Mouse (Mus musculus): Measurements from ENCODE around the gene Adra1b. TPM values are rescaled to one million over a fixed set of nuclear protein-coding genes. Genes with fewer than 3 reads are reported as not detected.

The Adra1b gene
- polyA plus RNA-seq (2014; fragmentation: Nextera tagmentation; extraction: Ambion mirVana) = 0.07 and 0.08 TPM in 2 replicates

DNA sequence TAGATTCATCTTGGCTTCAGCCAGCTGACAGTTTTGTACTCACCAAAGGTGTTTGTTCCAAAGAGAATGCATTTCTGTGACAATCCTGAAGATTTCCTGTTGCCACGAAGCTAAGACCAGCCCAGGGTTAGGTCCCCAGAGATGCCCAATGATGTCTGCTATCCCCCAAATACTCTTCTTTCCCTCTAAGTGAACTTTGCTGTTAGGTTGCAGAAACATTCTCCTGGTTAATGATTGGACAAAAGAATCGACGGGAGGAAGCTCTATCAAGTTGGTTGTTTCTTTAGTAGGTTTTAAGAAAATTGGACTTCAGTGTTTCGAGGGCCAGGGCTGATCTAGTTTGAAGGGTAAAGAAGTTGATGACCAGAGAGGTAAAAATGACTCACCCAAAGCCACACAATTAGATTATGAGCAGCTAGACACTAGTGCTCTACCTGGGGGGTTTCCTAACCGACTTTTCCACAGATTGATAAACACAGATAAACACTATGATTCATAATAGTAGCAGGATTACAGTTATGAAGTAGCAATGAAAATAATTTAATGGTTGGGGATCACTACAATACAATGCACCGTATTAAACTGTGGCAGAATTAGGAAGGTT is at the start of gene Adra1b:
Gene Adra1b, minus strand, starts transcription at position 160 of the 604 bp plus-strand sequence.
- Histone ChIP-seq H3K36me3 (ENCODE audit: control insufficient read depth, insufficient read depth, low read length) (no peaks in the 10 kb centered on the region), H3K9me3 (ENCODE audit: control insufficient read depth, low read length) (no peaks in the 10 kb centered on the region), H3K4me1 (replicated peaks; ENCODE audit: control insufficient read depth, insufficient read depth, low read length) (no peaks in the 10 kb centered on the region), H3K4me2 (ENCODE audit: low read length) (no peak within 1 kb of the TSS), H3K27ac (ENCODE audit: low read depth) (no peak within 1 kb of the TSS), H3K4me3 (ENCODE audit: low read depth, low read length) (no peak within 1 kb of the TSS), H3K9ac (ENCODE audit: low read length) (no peak within 1 kb of the TSS), H3K27me3 (replicated peaks; ENCODE audit: control insufficient read depth, insufficient read depth, low read length) (no peaks in the 10 kb centered on the region)
- DNase-seq (ENCODE audit: low spot score) (no peak), ATAC-seq (replicated peaks; ENCODE audit: low FRiP score, low TSS enrichment, low read depth) (no peak)
- WGBS = 68% methylated on average over 6 of the region's 6 CpGs

DNA sequence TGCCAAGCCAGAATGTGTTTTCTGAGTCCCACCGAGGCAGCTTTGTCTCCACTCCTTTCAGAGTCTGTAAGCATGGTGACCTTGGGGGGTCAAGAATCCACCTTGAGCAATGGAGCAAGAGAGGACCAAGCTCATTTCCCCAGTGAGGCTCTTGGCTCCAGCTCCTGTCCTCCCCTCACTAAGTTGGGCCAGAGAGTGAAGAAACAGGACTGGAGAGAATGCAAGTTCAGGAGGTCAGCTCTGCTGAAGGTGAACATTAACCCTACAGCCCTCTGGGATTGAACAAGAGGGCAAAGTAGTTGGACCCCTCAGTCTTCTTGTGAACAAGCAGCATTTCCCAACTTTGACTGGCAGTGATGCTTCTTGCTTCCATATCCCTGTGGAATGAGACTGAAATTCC is 49.3 kb upstream of the Adra1b start:
- Histone ChIP-seq H3K4me3 (ENCODE audit: low read depth, low read length) (no peak overlapping the region), H3K27ac (ENCODE audit: low read depth) (no peak overlapping the region), H3K27me3 (replicated peaks; ENCODE audit: control insufficient read depth, insufficient read depth, low read length) (no peaks in the 10 kb centered on the region), H3K36me3 (ENCODE audit: control insufficient read depth, insufficient read depth, low read length) (no peaks in the 10 kb centered on the region), H3K9ac (ENCODE audit: low read length) (no peak overlapping the region), H3K4me1 (replicated peaks; ENCODE audit: control insufficient read depth, insufficient read depth, low read length) (no peaks in the 10 kb centered on the region), H3K9me3 (ENCODE audit: control insufficient read depth, low read length) (peaks cover 4% of the 10 kb centered on the region; the same call in 1 of the 2 replicates), H3K4me2 (ENCODE audit: low read length) (no peak overlapping the region)
- DNase-seq (ENCODE audit: low spot score) = no peak
- ATAC-seq (replicated peaks; ENCODE audit: low FRiP score, low TSS enrichment, low read depth) = no peak
- WGBS = 92% methylated on average over 1 of the region's 1 CpGs

DNA sequence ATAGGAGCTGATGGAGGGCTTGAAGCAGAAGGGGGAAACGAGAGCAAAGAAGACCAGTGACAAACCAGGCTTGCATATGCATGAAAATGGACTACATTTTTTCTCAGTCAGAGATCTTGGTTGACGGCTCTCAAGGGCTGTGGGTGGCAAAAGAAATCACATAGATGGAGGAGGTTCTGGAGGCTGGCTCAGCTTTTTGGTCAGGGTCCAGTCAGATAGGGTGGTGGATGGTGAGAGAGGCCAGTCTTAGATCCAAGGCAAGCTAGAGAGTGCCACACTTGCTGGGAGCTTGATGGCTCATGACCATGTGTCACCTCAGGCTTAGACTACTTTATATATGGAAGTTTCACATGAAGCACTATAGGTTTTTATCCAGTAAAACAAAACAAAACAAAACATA is 42.8 kb upstream of the Adra1b start:
- no peaks in the 10 kb centered on the region for H3K9me3 ChIP-seq (ENCODE audit: control insufficient read depth, low read length)
- H3K4me2 ChIP-seq (ENCODE audit: low read length) = no peak overlapping the region
- no peak for ATAC-seq (replicated peaks; ENCODE audit: low FRiP score, low TSS enrichment, low read depth)
- H3K4me3 ChIP-seq (ENCODE audit: low read depth, low read length) = no peak overlapping the region
- 89% methylated on average over 2 of the region's 2 CpGs for WGBS
- H3K9ac ChIP-seq (ENCODE audit: low read length) = no peak overlapping the region
- H3K4me1 ChIP-seq (replicated peaks; ENCODE audit: control insufficient read depth, insufficient read depth, low read length) = no peaks in the 10 kb centered on the region
- no peaks in the 10 kb centered on the region for H3K36me3 ChIP-seq (ENCODE audit: control insufficient read depth, insufficient read depth, low read length)
- no peak overlapping the region for H3K27ac ChIP-seq (ENCODE audit: low read depth)
- no peaks in the 10 kb centered on the region for H3K27me3 ChIP-seq (replicated peaks; ENCODE audit: control insufficient read depth, insufficient read depth, low read length)
- DNase-seq (ENCODE audit: low spot score) = no peak

DNA sequence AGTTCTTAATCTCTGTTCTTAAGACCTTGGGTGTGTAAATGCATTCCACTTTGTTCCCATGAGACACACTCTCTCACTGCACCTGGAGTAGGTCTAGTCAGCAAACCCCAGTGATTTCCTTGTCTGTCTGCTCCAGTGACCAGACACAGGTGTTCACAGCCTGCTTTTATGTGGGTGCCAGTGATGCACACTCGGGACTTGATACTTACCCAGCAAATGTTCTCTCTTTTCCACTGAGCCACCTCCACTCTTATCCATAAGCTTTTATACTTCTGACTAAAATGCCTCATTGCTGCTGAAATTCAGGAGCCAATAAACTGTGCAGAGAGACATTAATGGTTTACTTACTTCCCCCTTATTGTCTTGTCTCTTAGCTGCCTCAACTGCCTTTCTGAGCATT is 42.2 kb upstream of the Adra1b start:
- Histone ChIP-seq H3K9ac (ENCODE audit: low read length) (no peak overlapping the region), H3K36me3 (ENCODE audit: control insufficient read depth, insufficient read depth, low read length) (no peaks in the 10 kb centered on the region), H3K4me3 (ENCODE audit: low read depth, low read length) (no peak overlapping the region), H3K27me3 (replicated peaks; ENCODE audit: control insufficient read depth, insufficient read depth, low read length) (no peaks in the 10 kb centered on the region), H3K27ac (ENCODE audit: low read depth) (no peak overlapping the region), H3K4me2 (ENCODE audit: low read length) (no peak overlapping the region), H3K4me1 (replicated peaks; ENCODE audit: control insufficient read depth, insufficient read depth, low read length) (no peaks in the 10 kb centered on the region), H3K9me3 (ENCODE audit: control insufficient read depth, low read length) (no peaks in the 10 kb centered on the region)
- no peak for DNase-seq (ENCODE audit: low spot score)
- no peak for ATAC-seq (replicated peaks; ENCODE audit: low FRiP score, low TSS enrichment, low read depth)
- 82% methylated on average over 1 of the region's 1 CpGs for WGBS

DNA sequence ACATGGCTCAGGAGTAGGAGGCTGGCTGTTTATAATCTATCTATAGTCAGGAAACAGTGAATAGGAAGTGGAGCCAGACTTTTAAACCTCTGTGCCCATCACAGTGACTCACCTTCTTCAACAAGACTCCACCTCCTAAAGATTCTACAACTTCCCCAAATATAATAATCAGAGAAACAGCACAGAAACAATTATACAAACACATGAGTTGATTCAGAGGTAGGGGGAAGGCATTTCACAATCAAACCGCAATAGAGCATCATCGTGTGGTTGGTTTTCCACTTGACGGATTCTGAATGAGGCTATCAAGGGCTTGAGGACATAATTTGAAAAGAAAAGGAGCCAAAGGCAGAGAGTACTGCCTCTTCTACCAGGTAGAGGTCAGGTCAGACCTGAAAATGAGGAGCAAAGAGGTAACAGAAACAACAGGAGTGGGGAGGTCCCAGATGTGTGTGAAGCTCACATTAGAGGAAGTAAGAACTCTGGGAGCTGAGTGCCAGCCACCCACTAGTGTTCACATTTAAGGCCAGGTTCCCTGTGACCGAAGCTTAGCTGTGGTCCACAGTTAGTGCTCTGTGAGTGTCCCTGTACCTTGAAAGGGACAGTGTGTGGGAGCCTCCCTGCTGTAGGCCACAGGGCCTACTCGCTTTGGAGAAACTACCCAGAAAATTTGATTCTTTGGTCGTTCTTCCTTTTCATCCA is 39.6 kb upstream of the Adra1b start:
- H3K36me3 ChIP-seq (ENCODE audit: control insufficient read depth, insufficient read depth, low read length) = no peaks in the 10 kb centered on the region
- no peak overlapping the region for H3K27ac ChIP-seq (ENCODE audit: low read depth)
- 91% methylated on average over 6 of the region's 6 CpGs for WGBS
- no peak for DNase-seq (ENCODE audit: low spot score)
- ATAC-seq (replicated peaks; ENCODE audit: low FRiP score, low TSS enrichment, low read depth) = no peak
- no peaks in the 10 kb centered on the region for H3K4me1 ChIP-seq (replicated peaks; ENCODE audit: control insufficient read depth, insufficient read depth, low read length)
- H3K27me3 ChIP-seq (replicated peaks; ENCODE audit: control insufficient read depth, insufficient read depth, low read length) = no peaks in the 10 kb centered on the region
- no peaks in the 10 kb centered on the region for H3K9me3 ChIP-seq (ENCODE audit: control insufficient read depth, low read length)
- H3K9ac ChIP-seq (ENCODE audit: low read length) = no peak overlapping the region
- H3K4me3 ChIP-seq (ENCODE audit: low read depth, low read length) = no peak overlapping the region
- H3K4me2 ChIP-seq (ENCODE audit: low read length) = no peak overlapping the region

DNA sequence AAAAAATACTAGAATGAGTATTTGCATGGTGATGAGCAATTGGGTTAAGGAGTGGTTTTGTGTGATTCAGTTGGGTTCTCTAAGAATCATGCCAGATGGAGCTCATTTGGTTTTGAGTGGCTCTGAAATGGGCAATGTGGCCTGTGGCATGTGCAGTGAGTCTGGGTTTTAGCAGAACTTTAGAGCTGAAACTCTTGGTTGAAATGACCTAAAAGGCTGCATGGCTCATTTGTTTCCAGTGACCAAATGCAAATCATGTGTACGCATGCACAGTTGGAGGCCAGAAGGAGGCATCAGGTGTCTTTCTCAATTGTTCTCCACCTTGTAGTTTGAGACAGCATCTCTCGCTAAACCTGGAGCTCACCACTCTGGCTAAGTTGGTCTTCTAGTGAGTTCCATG is 35.0 kb upstream of the Adra1b start:
- Histone ChIP-seq H3K27me3 (replicated peaks; ENCODE audit: control insufficient read depth, insufficient read depth, low read length) (no peaks in the 10 kb centered on the region), H3K4me2 (ENCODE audit: low read length) (no peak overlapping the region), H3K9ac (ENCODE audit: low read length) (no peak overlapping the region), H3K9me3 (ENCODE audit: control insufficient read depth, low read length) (no peaks in the 10 kb centered on the region), H3K4me1 (replicated peaks; ENCODE audit: control insufficient read depth, insufficient read depth, low read length) (no peaks in the 10 kb centered on the region), H3K4me3 (ENCODE audit: low read depth, low read length) (no peak overlapping the region), H3K36me3 (ENCODE audit: control insufficient read depth, insufficient read depth, low read length) (no peaks in the 10 kb centered on the region), H3K27ac (ENCODE audit: low read depth) (no peak overlapping the region)
- WGBS = 97% methylated on average over 2 of the region's 2 CpGs
- ATAC-seq (replicated peaks; ENCODE audit: low FRiP score, low TSS enrichment, low read depth) (no peak), DNase-seq (ENCODE audit: low spot score) (no peak)

DNA sequence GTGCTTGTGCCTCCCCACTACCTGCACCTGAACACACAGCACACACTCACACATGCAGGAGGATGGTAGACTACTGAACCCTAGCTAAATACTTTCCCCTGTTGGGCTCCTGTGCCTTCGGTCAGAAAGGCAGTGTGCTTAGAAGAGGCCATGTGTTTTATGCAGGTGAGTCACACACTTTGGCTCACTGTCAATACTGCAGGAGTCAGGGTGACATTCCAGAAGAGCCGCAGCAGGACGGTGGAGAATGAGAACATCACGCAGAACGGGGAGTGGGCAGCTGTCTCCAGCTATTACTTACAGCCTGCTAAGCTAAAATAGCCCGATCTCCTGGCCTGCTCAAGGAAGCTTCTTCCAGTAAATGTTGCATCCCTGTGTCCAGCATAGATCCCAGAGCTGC is 32.5 kb upstream of the Adra1b start:
- 49% methylated on average over 6 of the region's 6 CpGs for WGBS
- no peak overlapping the region for H3K9ac ChIP-seq (ENCODE audit: low read length)
- DNase-seq (ENCODE audit: low spot score) = no peak

DNA sequence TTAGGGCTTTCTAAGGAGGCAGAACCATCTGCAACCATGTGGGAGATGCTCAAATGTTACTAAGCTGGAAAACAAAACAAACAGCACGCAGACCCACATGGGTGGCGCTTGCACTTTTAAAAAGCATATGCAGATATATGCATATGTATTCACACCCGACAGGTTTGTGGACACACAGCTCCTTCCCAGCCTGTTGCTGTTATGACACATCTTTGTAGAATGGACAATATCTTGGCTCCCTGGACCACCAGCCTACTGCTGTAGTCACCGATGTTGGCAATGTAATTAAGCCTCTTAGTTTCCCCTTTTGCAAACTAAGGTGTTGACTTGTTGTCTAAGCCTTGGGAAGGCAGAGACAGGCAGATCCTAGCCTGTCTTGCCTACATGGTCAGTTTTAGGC is 32.0 kb upstream of the Adra1b start:
- WGBS = 90% methylated on average over 4 of the region's 4 CpGs
- no peak for DNase-seq (ENCODE audit: low spot score)
- Histone ChIP-seq H3K4me3 (ENCODE audit: low read depth, low read length) (no peak overlapping the region), H3K4me1 (replicated peaks; ENCODE audit: control insufficient read depth, insufficient read depth, low read length) (no peaks in the 10 kb centered on the region), H3K9me3 (ENCODE audit: control insufficient read depth, low read length) (no peaks in the 10 kb centered on the region), H3K9ac (ENCODE audit: low read length) (no peak overlapping the region), H3K27ac (ENCODE audit: low read depth) (no peak overlapping the region), H3K27me3 (replicated peaks; ENCODE audit: control insufficient read depth, insufficient read depth, low read length) (no peaks in the 10 kb centered on the region), H3K36me3 (ENCODE audit: control insufficient read depth, insufficient read depth, low read length) (no peaks in the 10 kb centered on the region), H3K4me2 (ENCODE audit: low read length) (no peak overlapping the region)
- ATAC-seq (replicated peaks; ENCODE audit: low FRiP score, low TSS enrichment, low read depth) = no peak

More for the DNA sequence above, 32.5 kb upstream of the Adra1b start:
- H3K27me3 ChIP-seq (replicated peaks; ENCODE audit: control insufficient read depth, insufficient read depth, low read length) = no peaks in the 10 kb centered on the region
- no peaks in the 10 kb centered on the region for H3K9me3 ChIP-seq (ENCODE audit: control insufficient read depth, low read length)
- no peaks in the 10 kb centered on the region for H3K36me3 ChIP-seq (ENCODE audit: control insufficient read depth, insufficient read depth, low read length)
- no peaks in the 10 kb centered on the region for H3K4me1 ChIP-seq (replicated peaks; ENCODE audit: control insufficient read depth, insufficient read depth, low read length)
- no peak overlapping the region for H3K27ac ChIP-seq (ENCODE audit: low read depth)
- no peak overlapping the region for H3K4me3 ChIP-seq (ENCODE audit: low read depth, low read length)
- no peak for ATAC-seq (replicated peaks; ENCODE audit: low FRiP score, low TSS enrichment, low read depth)
- H3K4me2 ChIP-seq (ENCODE audit: low read length) = no peak overlapping the region

DNA sequence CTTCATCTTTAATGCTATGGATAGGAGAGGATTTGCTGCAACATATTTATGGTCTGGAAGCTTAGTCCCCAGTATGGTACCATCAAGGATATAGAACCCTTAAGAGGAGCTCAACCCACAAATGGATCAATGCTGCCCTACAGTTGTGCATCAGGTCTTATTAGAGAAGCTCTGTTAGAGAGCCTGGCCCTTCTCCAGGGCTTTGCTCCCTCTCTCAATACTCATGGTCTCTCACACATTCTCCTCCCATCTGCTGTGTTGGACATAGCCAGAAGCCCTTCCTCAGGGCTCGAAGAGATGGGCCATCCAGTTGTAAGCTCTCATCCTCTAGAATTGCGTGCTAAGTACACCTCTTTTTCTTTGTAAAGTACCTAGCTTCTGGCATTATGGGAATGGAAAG is 29.2 kb upstream of the Adra1b start:
- Histone ChIP-seq H3K9me3 (ENCODE audit: control insufficient read depth, low read length) (no peaks in the 10 kb centered on the region), H3K4me2 (ENCODE audit: low read length) (no peak overlapping the region), H3K4me1 (replicated peaks; ENCODE audit: control insufficient read depth, insufficient read depth, low read length) (no peaks in the 10 kb centered on the region), H3K27ac (ENCODE audit: low read depth) (no peak overlapping the region), H3K27me3 (replicated peaks; ENCODE audit: control insufficient read depth, insufficient read depth, low read length) (no peaks in the 10 kb centered on the region), H3K36me3 (ENCODE audit: control insufficient read depth, insufficient read depth, low read length) (no peaks in the 10 kb centered on the region), H3K9ac (ENCODE audit: low read length) (no peak overlapping the region), H3K4me3 (ENCODE audit: low read depth, low read length) (no peak overlapping the region)
- 93% methylated on average over 2 of the region's 2 CpGs for WGBS
- DNase-seq (ENCODE audit: low spot score) (no peak), ATAC-seq (replicated peaks; ENCODE audit: low FRiP score, low TSS enrichment, low read depth) (no peak)

All from intestine, embryonic 14.5 days (tissue).